Comparison of ENCODE assay signal across 8 mouse cellular contexts in the genomic region with DNA sequence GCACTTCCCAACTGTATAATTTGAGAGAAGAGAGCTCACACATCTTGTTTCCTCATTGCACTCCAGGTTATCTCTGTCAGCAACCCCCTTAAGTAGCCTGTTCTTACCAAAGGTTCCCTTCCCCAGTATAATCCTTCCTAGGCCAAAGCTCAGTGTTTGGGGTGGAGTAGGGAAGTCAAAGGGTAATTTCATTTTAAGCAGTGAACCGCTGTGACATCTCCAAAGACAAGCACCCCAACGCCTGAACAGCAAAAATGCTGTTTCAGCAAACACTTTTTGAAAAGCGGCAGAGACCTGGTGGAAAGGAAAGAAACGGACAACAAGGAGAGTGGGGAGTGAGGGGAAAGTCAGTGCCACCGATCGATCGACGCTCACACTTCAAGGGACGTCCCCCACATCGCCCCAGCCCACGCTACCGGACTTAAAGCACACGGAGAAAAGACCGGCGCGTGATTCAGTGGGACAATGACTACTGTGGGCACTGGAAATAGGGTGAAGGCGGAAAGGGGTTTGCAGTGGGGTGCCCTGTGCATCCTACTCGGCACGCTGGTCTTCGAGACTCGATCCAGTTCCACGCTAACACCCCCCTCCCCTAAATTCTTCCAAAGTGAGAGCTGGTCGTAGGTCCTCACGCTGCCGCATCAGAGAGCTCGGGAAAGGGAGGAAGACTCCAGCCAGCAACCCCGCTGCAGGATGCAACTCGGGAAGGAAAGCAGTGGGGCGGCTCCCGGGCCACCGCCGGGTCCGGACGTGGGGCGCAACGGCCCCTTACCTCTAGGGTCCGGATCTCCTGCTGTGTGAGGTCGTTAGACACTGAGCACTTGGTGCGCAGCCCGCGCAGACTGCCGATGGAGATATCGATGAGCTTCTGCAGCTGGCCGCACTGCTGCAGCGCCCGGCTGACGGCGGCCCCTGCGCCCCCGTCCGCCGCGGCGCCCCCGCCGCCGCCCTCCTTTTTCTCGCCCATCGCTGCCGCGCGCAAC. TPM values are rescaled to one million over a fixed set of nuclear protein-coding genes. Genes with fewer than 3 reads are reported as not detected.
DNase-seq lines count a peak whose midpoint lies in the region; ATAC-seq and TF ChIP-seq lines count a peak whose summit lies in the region.

No protein-coding gene starts in this region.

- no peaks in the 10 kb centered on the region for H3K9me3 ChIP-seq in kidney, embryonic 16.5 days (ENCODE audit: low read length)
- no peaks in the 10 kb centered on the region for H3K9me3 ChIP-seq in stomach, embryonic 14.5 days (ENCODE audit: control insufficient read depth, low read depth, low read length)

- H3K9ac ChIP-seq in kidney, embryonic 16.5 days (replicated peaks; ENCODE audit: low read length) = peak overlapping the region; percentile 89
- H3K9ac ChIP-seq in stomach, embryonic 14.5 days (replicated peaks; ENCODE audit: low read depth, low read length) = peak overlapping the region; percentile 81

- TF ChIP-seq POLR2A in bone marrow macrophage, adult 2 months (IDR thresholded peaks at IDR 0.05; ENCODE audit: borderline replicate concordance, low read depth, low read length) = no peak

- no peak overlapping the region for H3K27ac ChIP-seq in bone marrow macrophage, adult 2 months (ENCODE audit: insufficient read depth, low read depth, low read length)
- peak overlapping the region; percentile 79 for H3K27ac ChIP-seq in kidney, embryonic 16.5 days (ENCODE audit: low read length)
- H3K27ac ChIP-seq in stomach, embryonic 14.5 days (ENCODE audit: low read length) = peak overlapping the region; percentile 89

- peak; percentile 25 for DNase-seq in cerebellum, adult 11 months
- DNase-seq in cerebellum, adult 9-10 months = no peak
- peak; percentile 70 for DNase-seq in 3134 (ENCODE audit: extremely low read depth, insufficient read length, low spot score)
- DNase-seq in lung, postnatal 36 days = peak; percentile 28

- H3K4me1 ChIP-seq in bone marrow macrophage, adult 2 months (ENCODE audit: control insufficient read depth, insufficient read depth, low read length) = peaks cover 11% of the 10 kb centered on the region; the same call in 1 of the 2 replicates
- H3K4me1 ChIP-seq in kidney, embryonic 16.5 days (ENCODE audit: insufficient read depth, low read length) = peaks cover 29% of the 10 kb centered on the region
- H3K4me1 ChIP-seq in stomach, embryonic 14.5 days (ENCODE audit: control insufficient read depth, insufficient read depth, low read length) = peaks cover 14% of the 10 kb centered on the region; the same call in 1 of the 2 replicates

- H3K4me2 ChIP-seq in kidney, embryonic 16.5 days (replicated peaks; ENCODE audit: low read depth, low read length) = peak overlapping the region; percentile 72
- peak overlapping the region; percentile 56 for H3K4me2 ChIP-seq in stomach, embryonic 14.5 days (replicated peaks; ENCODE audit: low read depth, low read length)

- no peaks in the 10 kb centered on the region for H3K36me3 ChIP-seq in kidney, embryonic 16.5 days (ENCODE audit: insufficient read depth, low read length)
- H3K36me3 ChIP-seq in stomach, embryonic 14.5 days (ENCODE audit: control insufficient read depth, insufficient read depth, low read length) = no peaks in the 10 kb centered on the region

- peak overlapping the region; percentile 80 for H3K4me3 ChIP-seq in bone marrow macrophage, adult 2 months (ENCODE audit: insufficient read depth, low read length)
- H3K4me3 ChIP-seq in kidney, embryonic 16.5 days (ENCODE audit: low read length) = peak overlapping the region; percentile 79
- peak overlapping the region; percentile 85 for H3K4me3 ChIP-seq in stomach, embryonic 14.5 days (ENCODE audit: low read depth, low read length)

- H3K27me3 ChIP-seq in kidney, embryonic 16.5 days (ENCODE audit: insufficient read depth, low read length) = no peaks in the 10 kb centered on the region
- no peaks in the 10 kb centered on the region for H3K27me3 ChIP-seq in stomach, embryonic 14.5 days (ENCODE audit: control insufficient read depth, insufficient read depth, low read length)

- WGBS in kidney, embryonic 16.5 days = under 1% methylated on average over 62 of the region's 62 CpGs
- under 1% methylated on average over 55 of the region's 62 CpGs for WGBS in stomach, embryonic 14.5 days

- no peak for TF ChIP-seq CTCF in bone marrow macrophage, adult 2 months (IDR thresholded peaks at IDR 0.05; ENCODE audit: low read depth, low read length)

- ATAC-seq in frontal cortex, adult (ENCODE audit: low TSS enrichment) = peak; percentile 12; the same call in 1 of the 2 replicates
- ATAC-seq in kidney, embryonic 16.5 days (ENCODE audit: low FRiP score, low TSS enrichment) = 0 out of 2 replicates have a peak, but pooled peaks have one; percentile 32
- no peak for ATAC-seq in stomach, embryonic 14.5 days (ENCODE audit: insufficient number of reproducible peaks, insufficient read depth, low FRiP score, low read depth)

RNA-seq across cellular contexts. Expression of a gene that starts 0.6 kb away (rescaled TPM):
- 3.7 and 6.0 TPM in 2 replicates for polyA plus RNA-seq in bone marrow macrophage, adult 2 months (2012; ENCODE audit: insufficient read depth, insufficient read length, missing spikeins)
- 3.5 and 3.8 TPM in 2 replicates for polyA plus RNA-seq in kidney, embryonic 16.5 days (2015; fragmentation: Nextera tagmentation; extraction: Ambion mirVana)
- polyA plus RNA-seq in stomach, embryonic 14.5 days (2014; fragmentation: Nextera tagmentation; extraction: Ambion mirVana) = 3.6 and 3.8 TPM in 2 replicates
